Mouse (Mus musculus): ENCODE measurements at regions not wholly inside any gene's neighbourhood (a gene's known extent, or its start where the extent isn't known, plus 50 kb on each side); places are given as distances from the start of the nearest gene placed in this dataset.

DNA sequence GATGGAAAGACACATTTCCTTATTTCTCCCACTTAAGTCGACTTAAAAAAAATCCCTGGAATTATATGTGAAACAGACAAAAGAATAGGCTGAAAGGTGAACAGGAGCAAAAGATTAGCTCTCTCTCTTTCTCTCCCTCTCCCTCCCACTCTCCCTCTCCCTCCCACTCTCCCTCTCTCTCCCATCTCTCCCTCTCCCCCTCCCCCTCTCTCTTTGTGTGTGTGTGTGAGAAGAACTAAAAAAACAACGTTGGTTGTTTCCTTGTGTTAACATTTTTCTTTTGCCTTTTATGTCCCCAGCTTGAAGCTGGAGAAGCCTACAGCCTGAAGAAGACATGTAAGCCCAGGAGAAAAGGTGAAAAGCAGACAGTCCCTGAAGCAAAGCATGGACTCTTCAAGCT is 115.2 kb upstream of the Zc3h12c start:
- no peak for ATAC-seq (replicated peaks)
- no peak overlapping the region for H3K4me2 ChIP-seq
- H3K27ac ChIP-seq, result no peak overlapping the region
- 15% methylated on average over 2 of the region's 2 CpGs for whole genome bisulfite sequencing
- H3K9ac ChIP-seq, result no peak overlapping the region
- H3K4me3 ChIP-seq, result no peak overlapping the region
- H3K27me3 ChIP-seq (replicated peaks), result no peaks in the 10 kb centered on the region
- H3K9me3 ChIP-seq, result no peaks in the 10 kb centered on the region
- H3K36me3 ChIP-seq (replicated peaks), result no peaks in the 10 kb centered on the region
- peaks cover 26% of the 10 kb centered on the region for H3K4me1 ChIP-seq

DNA sequence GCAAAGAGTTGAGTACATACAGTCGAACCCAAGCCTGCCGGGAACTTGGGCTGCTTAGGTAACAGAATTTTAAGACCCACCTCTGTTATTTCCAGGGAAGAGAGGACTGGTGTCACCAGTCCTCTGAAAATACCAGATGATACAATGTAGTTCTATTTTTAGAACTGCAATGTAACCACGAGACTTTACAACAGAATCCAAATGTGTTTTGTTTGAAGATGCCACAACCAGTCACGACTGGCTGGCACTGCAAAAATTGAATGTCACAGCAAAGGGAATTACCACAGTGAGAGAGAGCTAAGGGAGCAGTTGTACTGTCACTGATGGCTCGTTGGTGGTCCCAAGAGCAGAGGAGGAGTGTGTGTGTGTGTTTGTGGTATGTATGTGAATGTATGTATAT is 112.6 kb upstream of the Zc3h12c start:
- Histone ChIP-seq H3K36me3 (replicated peaks) (no peaks in the 10 kb centered on the region), H3K4me2 (no peak overlapping the region), H3K9me3 (no peaks in the 10 kb centered on the region), H3K4me3 (no peak overlapping the region), H3K4me1 (peaks cover 37% of the 10 kb centered on the region), H3K9ac (no peak overlapping the region), H3K27ac (no peak overlapping the region), H3K27me3 (replicated peaks) (no peaks in the 10 kb centered on the region)
- 62% methylated on average over 5 of the region's 5 CpGs for WGBS
- no peak for ATAC-seq (replicated peaks)

DNA sequence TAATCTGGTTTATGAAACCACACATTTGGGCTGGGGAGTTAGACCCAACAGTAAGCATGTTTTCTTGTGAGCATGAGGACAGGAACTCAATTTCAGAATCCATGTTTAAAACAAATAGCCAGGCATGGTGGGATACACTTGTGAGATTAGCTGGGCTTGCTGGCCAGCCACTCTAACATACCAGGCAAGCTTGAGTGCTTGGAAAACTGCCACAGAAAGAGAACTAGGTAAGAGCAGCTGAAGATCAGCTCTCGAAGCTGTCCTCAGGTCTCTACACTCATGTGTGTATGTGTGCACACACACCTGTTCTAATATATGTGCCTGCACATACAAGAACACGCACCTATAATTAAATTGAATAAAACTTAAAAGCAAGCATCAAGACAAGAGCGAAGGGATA is 112.2 kb upstream of the Zc3h12c start:
- Histone ChIP-seq H3K9ac (no peak overlapping the region), H3K27me3 (replicated peaks) (no peaks in the 10 kb centered on the region), H3K9me3 (no peaks in the 10 kb centered on the region), H3K27ac (no peak overlapping the region), H3K36me3 (replicated peaks) (no peaks in the 10 kb centered on the region), H3K4me2 (no peak overlapping the region), H3K4me1 (peaks cover 32% of the 10 kb centered on the region), H3K4me3 (no peak overlapping the region)
- ATAC-seq (replicated peaks), result no peak
- WGBS, result 89% methylated on average over 3 of the region's 3 CpGs

DNA sequence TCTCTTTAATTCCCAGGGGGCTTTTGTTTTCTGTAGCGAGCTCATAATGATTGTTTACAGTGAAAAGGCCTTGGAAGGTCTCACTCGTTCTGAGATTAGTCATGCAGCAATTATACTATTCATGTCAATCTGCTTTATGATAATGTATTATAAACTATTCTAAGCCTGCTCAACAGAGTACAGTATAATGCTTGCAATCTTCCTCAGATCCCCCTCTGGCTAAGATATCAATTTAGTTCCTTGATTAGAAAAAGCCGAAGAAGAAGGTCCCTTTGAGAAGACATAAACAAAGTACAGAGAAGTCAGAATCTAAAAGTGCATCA is 110.3 kb upstream of the Zc3h12c start:
- H3K4me2 ChIP-seq, result peak overlapping the region; percentile 21; the same call in 1 of the 2 replicates
- H3K9ac ChIP-seq, result no peak overlapping the region
- H3K27ac ChIP-seq, result peak overlapping the region; percentile 75
- H3K27me3 ChIP-seq (replicated peaks), result no peaks in the 10 kb centered on the region
- peak; percentile 69 for ATAC-seq (replicated peaks)
- peaks cover 29% of the 10 kb centered on the region for H3K4me1 ChIP-seq
- H3K36me3 ChIP-seq (replicated peaks), result no peaks in the 10 kb centered on the region
- no peaks in the 10 kb centered on the region for H3K9me3 ChIP-seq
- 10% methylated on average over 3 of the region's 3 CpGs for WGBS
- no peak overlapping the region for H3K4me3 ChIP-seq

DNA sequence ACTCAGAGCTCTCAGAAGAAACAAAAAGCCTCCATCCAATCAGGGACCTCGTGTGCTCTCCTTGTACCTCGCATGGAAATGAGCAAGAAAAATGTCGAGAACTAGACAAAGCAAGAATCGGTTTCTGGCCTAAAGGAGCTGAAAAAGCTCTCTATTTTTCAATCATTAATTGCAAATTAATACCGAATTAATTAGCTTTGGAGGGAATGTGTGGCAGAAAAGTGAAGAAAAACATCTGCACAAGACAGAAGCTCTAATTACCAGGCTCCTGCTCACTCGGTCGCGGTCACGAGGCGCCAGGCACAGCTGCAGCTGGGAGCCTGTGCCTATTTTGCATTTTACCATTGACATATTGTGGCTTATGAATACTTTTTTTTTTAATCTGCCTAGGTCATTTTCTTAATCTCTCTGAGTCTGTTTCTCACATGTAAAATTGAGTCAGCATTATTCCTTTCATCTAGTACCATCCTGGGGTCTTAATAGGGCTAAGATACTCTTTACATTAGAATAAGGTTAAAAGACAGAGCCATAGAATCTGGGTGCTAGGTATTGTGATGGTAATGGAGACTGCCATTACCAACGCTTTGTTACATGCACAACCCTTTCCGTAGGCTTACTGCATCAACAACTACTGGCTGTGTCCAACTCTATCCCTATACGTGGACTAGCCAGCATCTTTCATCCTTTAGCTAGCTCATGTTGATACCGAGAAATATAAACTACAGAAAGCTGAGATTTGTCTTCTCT is 109.8 kb upstream of the Zc3h12c start:
- Histone ChIP-seq H3K9ac (no peak overlapping the region), H3K27ac (peak overlapping the region; percentile 75)
- 12% methylated on average over 14 of the region's 14 CpGs for WGBS

DNA sequence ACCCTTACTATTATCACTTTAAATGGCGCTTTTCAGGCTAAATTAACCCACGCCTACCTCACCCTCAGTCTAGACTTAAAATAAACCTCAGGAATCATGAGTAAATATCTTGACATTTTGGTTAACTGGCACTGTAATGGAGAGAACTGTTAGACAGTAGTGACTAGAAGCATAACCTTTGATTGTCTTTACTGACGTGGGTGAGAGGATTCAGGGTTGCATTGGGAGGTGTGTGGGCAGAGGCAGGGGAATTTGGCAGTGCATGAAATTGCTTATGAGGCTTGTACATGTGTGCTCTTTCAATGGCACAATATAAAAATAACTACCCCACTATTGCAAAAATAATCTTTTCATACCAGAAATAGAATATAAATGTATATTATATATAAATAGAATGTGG is 105.6 kb upstream of the Zc3h12c start:
- H3K9me3 ChIP-seq, result no peaks in the 10 kb centered on the region
- H3K36me3 ChIP-seq (replicated peaks), result no peaks in the 10 kb centered on the region
- H3K27ac ChIP-seq, result no peak overlapping the region
- no peak overlapping the region for H3K4me2 ChIP-seq
- H3K9ac ChIP-seq, result no peak overlapping the region
- no peak for ATAC-seq (replicated peaks)
- H3K4me3 ChIP-seq, result no peak overlapping the region
- 69% methylated on average over 3 of the region's 3 CpGs for WGBS
- H3K4me1 ChIP-seq, result peaks cover 20% of the 10 kb centered on the region
- H3K27me3 ChIP-seq (replicated peaks), result no peaks in the 10 kb centered on the region

More for the DNA sequence above, 109.8 kb upstream of the Zc3h12c start:
- H3K4me3 ChIP-seq, result 0 out of 2 replicates have a peak overlapping the region, but pooled peaks have one; percentile 4
- H3K4me1 ChIP-seq, result peaks cover 25% of the 10 kb centered on the region
- no peaks in the 10 kb centered on the region for H3K36me3 ChIP-seq (replicated peaks)
- H3K9me3 ChIP-seq, result no peaks in the 10 kb centered on the region
- H3K4me2 ChIP-seq, result peak overlapping the region; percentile 21
- no peaks in the 10 kb centered on the region for H3K27me3 ChIP-seq (replicated peaks)
- ATAC-seq (replicated peaks), result peak; percentile 78

DNA sequence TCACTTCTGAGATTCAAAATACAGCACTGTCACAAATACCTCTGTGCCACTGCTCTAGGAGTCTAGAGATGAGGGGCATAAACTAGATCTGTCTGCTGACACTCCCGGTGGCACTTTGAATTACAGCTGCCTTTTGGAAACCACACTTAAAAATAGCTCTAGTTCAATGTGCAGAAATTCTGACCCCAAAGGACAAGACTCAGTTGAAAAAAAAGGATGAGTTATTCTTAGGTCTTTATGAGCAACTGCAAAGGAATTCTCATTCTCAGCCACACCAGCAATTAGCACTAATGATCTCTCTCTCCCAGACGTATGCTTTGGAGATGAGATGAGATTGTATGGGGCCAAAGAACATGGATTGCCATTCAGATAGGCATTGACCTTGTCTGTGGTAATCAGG is 104.3 kb upstream of the Zc3h12c start:
- no peak for ATAC-seq (replicated peaks)
- Histone ChIP-seq H3K4me2 (no peak overlapping the region), H3K36me3 (replicated peaks) (no peaks in the 10 kb centered on the region), H3K27ac (no peak overlapping the region), H3K27me3 (replicated peaks) (no peaks in the 10 kb centered on the region), H3K9ac (no peak overlapping the region), H3K9me3 (no peaks in the 10 kb centered on the region), H3K4me3 (no peak overlapping the region), H3K4me1 (peaks cover 7% of the 10 kb centered on the region)
- 72% methylated on average over 2 of the region's 2 CpGs for WGBS

DNA sequence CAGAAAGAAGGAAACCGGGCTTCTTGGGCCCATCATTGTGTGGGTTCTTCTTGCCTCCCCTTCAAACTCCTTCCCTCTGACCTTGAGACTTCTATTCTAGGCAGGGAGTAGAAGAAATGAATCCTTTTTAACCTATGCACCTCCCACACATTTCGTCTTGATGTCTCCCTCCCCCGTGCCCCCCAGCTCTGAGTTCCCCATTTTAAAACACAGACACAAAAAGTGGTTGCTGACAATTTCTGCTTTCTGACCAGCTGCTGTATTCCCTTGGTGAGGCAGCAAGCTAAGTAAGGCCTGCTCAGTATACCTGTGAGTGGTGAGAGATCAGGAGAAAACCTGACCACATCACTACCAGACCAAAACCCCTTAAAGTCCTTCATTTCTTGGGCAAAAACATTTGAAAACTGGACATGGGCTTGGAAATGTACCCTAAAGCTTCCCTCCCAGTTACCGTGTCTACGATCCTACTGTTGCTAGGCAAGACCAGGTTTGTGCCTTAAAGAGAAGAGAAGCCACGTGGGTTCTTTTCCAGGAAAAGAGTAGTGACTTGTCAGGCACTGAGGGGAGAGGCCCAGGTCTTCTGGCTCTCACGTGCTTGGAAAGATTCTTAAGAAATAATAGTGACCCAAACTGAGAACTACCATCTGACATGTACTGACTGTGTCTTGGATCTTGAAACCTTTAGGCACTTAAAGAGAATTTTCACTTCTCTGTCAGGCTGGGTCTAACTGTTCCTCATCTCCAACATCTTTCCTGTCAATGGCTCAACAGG is 103.2 kb upstream of the Zc3h12c start:
- Histone ChIP-seq H3K4me2 (no peak overlapping the region), H3K27me3 (replicated peaks) (no peaks in the 10 kb centered on the region), H3K4me3 (no peak overlapping the region), H3K36me3 (replicated peaks) (no peaks in the 10 kb centered on the region), H3K9ac (no peak overlapping the region), H3K27ac (no peak overlapping the region), H3K9me3 (no peaks in the 10 kb centered on the region), H3K4me1 (no peaks in the 10 kb centered on the region)
- no peak for ATAC-seq (replicated peaks)
- 89% methylated on average over 7 of the region's 7 CpGs for WGBS

DNA sequence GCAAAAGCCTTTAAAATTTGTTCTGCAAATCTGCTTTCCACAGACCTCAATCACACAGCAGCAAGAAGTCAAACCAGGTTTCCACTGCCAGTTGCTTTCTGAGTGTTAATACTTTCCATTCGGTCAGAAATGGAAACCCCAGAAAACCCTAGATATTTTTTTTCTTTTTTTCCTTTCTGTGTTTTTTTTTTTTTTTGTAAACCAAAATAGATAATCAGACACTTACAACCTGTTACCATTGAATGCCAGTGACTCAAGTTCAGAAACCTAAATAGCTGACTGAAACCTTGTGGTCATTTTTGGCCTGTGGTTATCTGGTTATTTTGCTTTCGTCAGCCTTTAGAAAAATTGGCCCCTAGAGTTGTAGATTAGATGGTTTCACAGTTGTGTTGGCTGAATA is 93.2 kb upstream of the Zc3h12c start:
- no peaks in the 10 kb centered on the region for H3K27me3 ChIP-seq (replicated peaks)
- no peaks in the 10 kb centered on the region for H3K9me3 ChIP-seq
- H3K4me1 ChIP-seq, result no peaks in the 10 kb centered on the region
- no peak for ATAC-seq (replicated peaks)
- no peaks in the 10 kb centered on the region for H3K36me3 ChIP-seq (replicated peaks)
- WGBS, result 97% methylated on average over 2 of the region's 2 CpGs
- H3K27ac ChIP-seq, result no peak overlapping the region
- H3K4me2 ChIP-seq, result no peak overlapping the region
- no peak overlapping the region for H3K9ac ChIP-seq
- no peak overlapping the region for H3K4me3 ChIP-seq

DNA sequence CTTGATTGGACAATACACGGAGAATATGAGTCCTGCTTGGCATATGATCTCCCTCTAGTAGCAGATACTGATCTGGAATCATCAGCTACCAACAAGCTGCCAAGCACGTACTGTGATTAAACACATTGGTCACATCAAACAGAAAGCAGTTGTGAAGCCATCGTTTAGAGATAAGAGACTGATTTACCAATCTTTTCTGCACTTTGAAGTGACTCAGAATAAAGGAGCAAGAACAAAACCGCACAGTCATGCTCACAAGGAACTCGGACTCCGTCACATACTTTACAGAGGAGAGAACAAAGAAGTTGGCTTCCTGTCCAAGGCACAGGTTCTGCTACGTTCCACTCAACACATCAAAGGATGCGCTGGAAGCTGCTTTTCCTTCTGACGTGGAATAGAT is 91.1 kb upstream of the Zc3h12c start:
- no peak overlapping the region for H3K4me2 ChIP-seq
- WGBS, result 56% methylated on average over 9 of the region's 9 CpGs

DNA sequence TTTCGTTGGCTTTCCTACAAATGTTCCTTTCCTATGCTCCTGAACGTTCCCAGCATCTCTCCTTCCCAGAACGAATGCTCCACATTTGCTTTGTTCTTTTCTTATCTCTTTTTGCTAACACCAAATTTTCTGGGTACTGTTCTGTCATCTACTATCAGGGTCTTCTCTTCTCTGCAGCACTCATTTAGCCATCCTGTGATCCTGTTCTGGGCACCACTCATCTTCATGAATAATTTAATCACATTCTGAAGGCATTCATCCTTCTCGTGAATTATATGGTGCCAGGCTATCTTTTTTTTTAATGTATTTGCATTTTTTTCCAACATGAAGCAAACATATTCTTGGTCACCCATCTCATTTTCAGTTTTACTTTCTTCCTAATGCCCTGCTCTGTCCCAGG is 87.3 kb upstream of the Zc3h12c start:
- H3K27ac ChIP-seq, result peak overlapping the region; percentile 32
- ATAC-seq (replicated peaks), result no peak
- H3K4me1 ChIP-seq, result peaks cover 16% of the 10 kb centered on the region
- H3K27me3 ChIP-seq (replicated peaks), result no peaks in the 10 kb centered on the region
- H3K4me3 ChIP-seq, result no peak overlapping the region
- H3K9me3 ChIP-seq, result no peaks in the 10 kb centered on the region
- 62% methylated on average over 4 of the region's 4 CpGs for WGBS
- no peak overlapping the region for H3K4me2 ChIP-seq
- H3K9ac ChIP-seq, result no peak overlapping the region
- no peaks in the 10 kb centered on the region for H3K36me3 ChIP-seq (replicated peaks)

More for the DNA sequence above, 91.1 kb upstream of the Zc3h12c start:
- Histone ChIP-seq H3K27ac (no peak overlapping the region), H3K9me3 (no peaks in the 10 kb centered on the region), H3K27me3 (replicated peaks) (no peaks in the 10 kb centered on the region), H3K4me3 (no peak overlapping the region), H3K4me1 (peaks cover 13% of the 10 kb centered on the region), H3K36me3 (replicated peaks) (no peaks in the 10 kb centered on the region), H3K9ac (no peak overlapping the region)
- ATAC-seq (replicated peaks), result no peak

DNA sequence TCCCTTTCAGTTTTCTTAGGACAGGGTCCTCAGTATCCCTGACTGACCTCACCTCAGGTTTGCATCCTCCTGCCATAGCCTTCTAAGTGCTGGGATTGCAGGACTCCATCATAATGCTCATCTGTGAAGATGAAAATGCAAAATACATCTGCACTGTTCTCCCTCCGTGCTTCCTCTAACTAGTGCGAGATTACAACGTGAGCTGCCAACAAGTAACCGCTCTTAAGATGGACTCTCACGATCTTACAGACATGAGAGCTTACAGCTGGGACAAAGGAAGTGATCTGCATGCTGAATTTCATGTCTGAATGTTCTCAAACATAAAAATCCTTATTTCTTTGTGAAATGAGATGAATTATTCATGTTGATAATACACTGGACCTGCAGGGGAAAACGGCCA is 86.1 kb upstream of the Zc3h12c start:
- 27% methylated on average over 6 of the region's 6 CpGs for WGBS

DNA sequence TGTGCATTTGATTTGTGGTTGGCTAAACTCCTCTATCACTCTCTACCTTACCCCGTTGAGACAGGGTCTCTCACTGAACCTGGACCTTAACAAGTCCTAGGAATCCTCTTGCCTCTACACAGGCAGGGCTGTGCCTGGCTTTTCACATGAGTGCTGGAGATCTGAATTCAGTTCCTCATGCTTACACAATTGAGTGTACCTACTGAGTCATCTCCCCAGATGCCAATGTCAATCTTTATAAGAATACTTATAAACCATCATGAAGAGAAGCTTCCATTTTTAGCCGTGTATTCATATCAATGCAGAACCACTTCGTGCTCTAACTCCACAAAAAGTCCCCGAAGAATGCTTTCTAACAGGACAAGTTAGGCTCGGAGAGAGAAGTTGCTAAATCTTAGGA is 83.1 kb upstream of the Zc3h12c start:
- WGBS, result 91% methylated on average over 5 of the region's 5 CpGs
- Histone ChIP-seq H3K4me3 (no peak overlapping the region), H3K27me3 (replicated peaks) (no peaks in the 10 kb centered on the region), H3K4me1 (peaks cover 16% of the 10 kb centered on the region), H3K36me3 (replicated peaks) (no peaks in the 10 kb centered on the region), H3K4me2 (no peak overlapping the region), H3K9me3 (no peaks in the 10 kb centered on the region), H3K9ac (no peak overlapping the region), H3K27ac (no peak overlapping the region)
- ATAC-seq (replicated peaks), result no peak

More for the DNA sequence above, 86.1 kb upstream of the Zc3h12c start:
- H3K36me3 ChIP-seq (replicated peaks), result no peaks in the 10 kb centered on the region
- H3K9me3 ChIP-seq, result no peaks in the 10 kb centered on the region
- no peak overlapping the region for H3K9ac ChIP-seq
- H3K27ac ChIP-seq, result peak overlapping the region; percentile 16
- peaks cover 16% of the 10 kb centered on the region for H3K4me1 ChIP-seq
- no peak overlapping the region for H3K4me2 ChIP-seq
- ATAC-seq (replicated peaks), result peak; percentile 65
- no peaks in the 10 kb centered on the region for H3K27me3 ChIP-seq (replicated peaks)
- no peak overlapping the region for H3K4me3 ChIP-seq

Data from midbrain, embryonic 15.5 days (tissue).